Comparison of ENCODE assay signal across 8 mouse cellular contexts in the genomic region with DNA sequence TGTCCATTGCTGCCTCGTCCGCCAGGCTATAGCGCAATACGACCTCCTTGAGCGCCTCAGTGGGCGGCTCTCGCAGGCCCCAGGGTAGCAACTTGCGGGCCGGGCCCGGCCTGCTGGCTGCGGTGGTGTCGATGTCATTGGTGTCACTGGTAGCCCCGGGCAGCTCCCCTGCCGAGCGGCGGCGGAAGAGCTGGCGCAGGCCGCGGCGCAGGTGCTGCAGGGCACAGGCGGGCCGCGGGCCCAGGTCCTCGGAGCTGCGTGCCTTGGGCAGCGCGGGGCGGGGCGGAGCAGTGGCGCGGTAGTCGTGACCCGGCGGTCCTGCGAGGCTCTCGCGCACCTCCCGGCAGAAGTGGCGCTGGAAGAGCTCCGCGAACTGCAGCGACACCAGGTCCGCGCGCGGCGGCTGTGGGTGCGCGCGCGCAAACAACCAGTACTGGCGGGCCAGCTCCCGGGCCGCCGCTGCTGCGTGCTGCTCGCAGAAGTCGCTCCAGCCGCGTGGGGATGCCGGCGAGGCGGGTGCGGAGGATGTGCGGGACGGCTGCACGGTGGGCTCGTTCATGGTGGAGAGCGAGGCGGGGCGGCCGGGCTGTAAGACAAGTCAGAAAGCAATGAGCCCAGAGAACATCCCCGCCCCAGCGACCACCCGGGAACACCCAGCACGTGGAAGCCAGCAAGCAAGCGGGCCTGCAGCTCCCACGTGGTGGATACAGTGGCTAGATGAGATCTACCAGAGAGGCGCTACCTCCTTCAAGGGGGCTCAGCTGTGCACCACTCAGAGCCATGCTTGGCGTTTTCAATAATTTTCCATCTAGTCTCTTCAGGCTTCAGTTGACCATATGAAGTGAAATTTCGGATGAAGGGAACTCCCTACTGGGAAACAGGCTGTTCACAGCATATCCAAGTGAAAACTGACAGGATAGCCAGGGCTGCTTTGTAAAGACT. TPM values are rescaled to one million over a fixed set of nuclear protein-coding genes. Genes with fewer than 3 reads are reported as not detected.
A peak's percentile ranks its signal among the peaks of the same experiment; 100 is the strongest.
DNase-seq lines count a peak whose midpoint lies in the region; ATAC-seq and TF ChIP-seq lines count a peak whose summit lies in the region.

No protein-coding gene starts in this region.

- WGBS in heart, embryonic 13.5 days = 17% methylated on average over 82 of the region's 82 CpGs
- 17% methylated on average over 81 of the region's 82 CpGs for WGBS in intestine, embryonic 16.5 days

- ATAC-seq in heart, embryonic 13.5 days (ENCODE audit: extremely low read depth, insufficient number of reproducible peaks, low FRiP score, low TSS enrichment) = no peak
- ATAC-seq in intestine, embryonic 16.5 days = peak; percentile 37; the same call in 1 of the 2 replicates

- H3K4me2 ChIP-seq in heart, embryonic 13.5 days = peak overlapping the region; percentile 81
- peak overlapping the region; percentile 62 for H3K4me2 ChIP-seq in intestine, embryonic 16.5 days (ENCODE audit: low read depth, low read length)

- H3K9ac ChIP-seq in heart, embryonic 13.5 days = peak overlapping the region; percentile 77
- peak overlapping the region; percentile 38 for H3K9ac ChIP-seq in ES-E14 (ENCODE audit: insufficient read depth, low read depth, low read length, poor library complexity, severe bottlenecking)
- peak overlapping the region; percentile 53 for H3K9ac ChIP-seq in intestine, embryonic 16.5 days (ENCODE audit: low read depth, low read length)

- intact Hi-C loops in heart, postnatal 10 days (cut with DNase I) = no loop called here

- peaks cover 55% of the 10 kb centered on the region for H3K4me1 ChIP-seq in heart, embryonic 13.5 days
- H3K4me1 ChIP-seq in ES-E14 (ENCODE audit: control insufficient read depth in 2 of 2, insufficient read depth in 2 of 2, low read length in 2 of 2, poor library complexity in 1 of 2) = peaks cover 0 to 9% of the 10 kb centered on the region in 2 experiments; a peak in 1 of 4 replicates
- peaks cover 37% of the 10 kb centered on the region for H3K4me1 ChIP-seq in intestine, embryonic 16.5 days (ENCODE audit: control insufficient read depth, insufficient read depth, low read length)

- H3K27me3 ChIP-seq in heart, embryonic 13.5 days (replicated peaks) = peaks cover 22% of the 10 kb centered on the region
- H3K27me3 ChIP-seq in intestine, embryonic 16.5 days (replicated peaks; ENCODE audit: control insufficient read depth, insufficient read depth, low read length) = no peaks in the 10 kb centered on the region

- H3K27ac ChIP-seq in heart, embryonic 13.5 days (replicated peaks) = no peak overlapping the region
- no peak overlapping the region for H3K27ac ChIP-seq in ES-E14 (ENCODE audit: insufficient read depth, low read depth, low read length, poor library complexity, severe bottlenecking)
- H3K27ac ChIP-seq in intestine, embryonic 16.5 days (ENCODE audit: low read length) = no peak overlapping the region; the same call in 1 of the 2 replicates

- peaks cover 52% of the 10 kb centered on the region for H3K36me3 ChIP-seq in heart, embryonic 13.5 days
- H3K36me3 ChIP-seq in ES-E14 (ENCODE audit: control insufficient read depth, insufficient read depth, low read length, poor library complexity, severe bottlenecking) = peaks cover 10% of the 10 kb centered on the region; the same call in 1 of the 2 replicates
- H3K36me3 ChIP-seq in intestine, embryonic 16.5 days (ENCODE audit: control insufficient read depth, insufficient read depth, low read length) = peaks cover 7% of the 10 kb centered on the region; the same call in 1 of the 2 replicates

- no peak for DNase-seq in heart, postnatal 10 days
- DNase-seq in ES-E14 (ENCODE audit: low read depth, low spot score) = no peak
- peak; percentile 44 for DNase-seq in embryo, embryonic 9.5 days (ENCODE audit: extremely low spot score)
- peak; percentile 58 for DNase-seq in retina, embryonic 14.5 days (ENCODE audit: low spot score)
- no peak for DNase-seq in layer of hippocampus, adult 8-10 months (ENCODE audit: low spot score in 2 of 2)
- no peak for DNase-seq in adrenal gland, postnatal 14 days

- in situ Hi-C loops in ES-E14 (cut with MboI; ENCODE audit: low sequenced_read_pairs in 2 of 2, unreplicated experiment in 2 of 2) = no loop called here

- H3K9me3 ChIP-seq in heart, embryonic 13.5 days = no peaks in the 10 kb centered on the region
- H3K9me3 ChIP-seq in ES-E14 (ENCODE audit: control insufficient read depth, insufficient read depth, low read depth, low read length) = no peaks in the 10 kb centered on the region
- no peaks in the 10 kb centered on the region for H3K9me3 ChIP-seq in intestine, embryonic 16.5 days (ENCODE audit: control insufficient read depth, low read length)

- H3K4me3 ChIP-seq in heart, embryonic 13.5 days = peak overlapping the region; percentile 50
- peak overlapping the region; percentile 63 to 69 for H3K4me3 ChIP-seq in ES-E14 (ENCODE audit: insufficient read depth in 1 of 2, low read depth in 1 of 2, low read length in 2 of 2, poor library complexity in 1 of 2, severe bottlenecking in 1 of 2)
- H3K4me3 ChIP-seq in intestine, embryonic 16.5 days (ENCODE audit: low read length) = peak overlapping the region; percentile 44

TF ChIP-seq in ES-E14, 5 proteins besides CTCF, POLR2A, EP300 and RAD21:
- TF ChIP-seq ZC3H11A (IDR thresholded peaks at IDR 0.05; ENCODE audit: borderline replicate concordance, low read depth, low read length) = no peak
- peak; percentile 45; the same call in 1 of the 2 replicates for TF ChIP-seq HCFC1 (IDR thresholded peaks at IDR 0.05; ENCODE audit: borderline replicate concordance, insufficient read depth, low read length)
- TF ChIP-seq ZNF384 (IDR thresholded peaks at IDR 0.05; ENCODE audit: low read depth, low read length) = no peak
- TF ChIP-seq MAFK (IDR thresholded peaks at IDR 0.05; ENCODE audit: insufficient read depth, low read depth, low read length) = no peak

RNA-seq across cellular contexts. Expression of a gene that starts 8.7 kb away (rescaled TPM):
- 13.3 and 14.7 TPM in 2 replicates for polyA plus RNA-seq in heart, embryonic 13.5 days (2015; fragmentation: Nextera tagmentation; extraction: Ambion mirVana)
- 10 to 100 TPM; 38.2 to 38.7 TPM for total RNA-seq in heart, postnatal 10 days (2021)
- 9.1 and 10.5 TPM in 2 replicates for total RNA-seq in ES-E14 (2012; rRNA removed)
- 7.7 and 9.9 TPM in 2 replicates for polyA plus RNA-seq in intestine, embryonic 16.5 days (2015; fragmentation: Nextera tagmentation; extraction: Ambion mirVana)
- 10 to 100 TPM; 19.6 to 21.6 (median 20.4) TPM for total RNA-seq in layer of hippocampus, adult 8-10 months (2022)
- total RNA-seq in adrenal gland, postnatal 14 days (2021) = 35.6 and 43.0 TPM in 2 replicates

RNA-seq across cellular contexts. Expression of a gene that starts 20.0 kb away (rescaled TPM):
- polyA plus RNA-seq in heart, embryonic 13.5 days (2015; fragmentation: Nextera tagmentation; extraction: Ambion mirVana) = 14.9 and 17.2 TPM in 2 replicates
- 10 to 100 TPM; 13.3 to 15.2 TPM for total RNA-seq in heart, postnatal 10 days (2021)
- 13.4 and 13.6 TPM in 2 replicates for total RNA-seq in ES-E14 (2012; rRNA removed)
- polyA plus RNA-seq in intestine, embryonic 16.5 days (2015; fragmentation: Nextera tagmentation; extraction: Ambion mirVana) = 38.1 and 44.6 TPM in 2 replicates
- 1 to 10 TPM; 8.7 to 9.8 (median 9.0) TPM for total RNA-seq in layer of hippocampus, adult 8-10 months (2022)
- total RNA-seq in adrenal gland, postnatal 14 days (2021) = 7.1 and 8.8 TPM in 2 replicates

Comparison
In these comparisons a context has a peak if more than half of its experiments do, and no peak if none do; other contexts are left out.
1. DNase-seq: peak in embryo, embryonic 9.5 days (single experiment) and retina, embryonic 14.5 days (single experiment); none in heart, postnatal 10 days (0 of 2), ES-E14 (single experiment), layer of hippocampus, adult 8-10 months (0 of 2) and adrenal gland, postnatal 14 days (single experiment).
2. Peak in every context shown above with its lines, with median percentiles within 50 percentile points of each other: H3K4me3 ChIP-seq and H3K9ac ChIP-seq.